Mouse (Mus musculus) testis, adult 2 months (tissue): ENCODE data around the gene Spns1.

Experiments
- CTCF ChIP-seq: fragments of 200-500 bp; IDR thresholded peaks from 2 replicates; pipeline ENCODE4 v1.5.1; 2012; ENCODE audit warnings: low read depth, mild to moderate bottlenecking, inconsistent platforms, low read length, moderate library complexity; ENCODE audit not compliant: control insufficient read depth, insufficient read depth, insufficient replicate concordance
- POLR2A ChIP-seq: fragments of 200-500 bp; IDR thresholded peaks from 2 replicates; pipeline ENCODE4 v1.6.1; 2012; ENCODE audit warnings: low read depth, mild to moderate bottlenecking, inconsistent platforms, low read length, moderate library complexity; ENCODE audit not compliant: control insufficient read depth

DNA sequence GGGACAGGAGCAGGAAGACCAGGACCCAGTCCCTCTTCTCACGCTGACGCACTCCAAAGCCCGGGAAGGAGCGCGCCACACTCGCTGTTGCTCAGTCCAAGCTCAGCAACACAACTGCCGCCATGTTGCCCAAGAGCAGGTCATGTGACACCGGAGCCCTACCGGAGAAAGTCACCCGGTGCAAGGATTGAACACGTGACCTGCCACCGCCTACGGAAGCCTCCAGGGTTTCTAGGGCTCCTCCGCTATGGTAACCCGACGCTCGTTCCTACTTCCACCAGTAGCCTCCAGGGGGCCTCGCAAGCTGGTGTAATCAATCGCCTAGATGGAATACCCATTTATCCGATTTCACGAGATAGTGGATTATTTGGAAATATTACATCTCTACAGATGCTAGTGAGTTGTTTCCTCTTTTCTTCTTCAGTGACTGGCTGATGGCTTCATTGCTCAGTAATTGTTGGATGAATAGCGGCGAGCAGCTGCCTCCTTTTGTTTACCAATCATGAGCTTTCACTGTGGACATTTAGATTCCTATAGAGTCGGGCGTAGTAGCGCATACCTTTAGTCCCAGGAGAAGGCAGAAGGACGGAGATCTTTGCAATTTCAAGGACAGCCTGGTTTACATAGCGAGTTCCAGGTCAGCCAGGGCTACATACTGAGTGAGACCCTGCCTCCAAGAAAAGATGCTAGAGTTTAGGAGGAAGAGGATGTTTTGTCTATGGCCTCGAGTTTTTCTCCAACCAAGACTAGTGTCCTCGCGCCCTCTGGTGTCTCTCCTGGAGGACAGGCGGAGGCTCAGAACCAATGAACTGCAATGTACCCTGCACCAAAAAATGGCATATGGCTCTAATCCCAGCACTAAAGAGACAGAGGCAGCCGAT lies at the start of gene Spns1:
- TF ChIP-seq CTCF, result peak; percentile 38; the same call in 1 of the 2 replicates
- TF ChIP-seq POLR2A, result peak; percentile 55; the same call in 1 of the 2 replicates
